Mouse (Mus musculus): ENCODE measurements at regions not wholly inside any gene's neighbourhood (a gene's known extent, or its start where the extent isn't known, plus 50 kb on each side); places are given as distances from the start of the nearest gene placed in this dataset.

- Histone ChIP-seq H3K4me3 (ENCODE audit: low read depth, low read length) (no peak overlapping the region), H3K9me3 (replicated peaks; ENCODE audit: control insufficient read depth, insufficient read depth, low read length, poor library complexity, severe bottlenecking) (no peaks in the 10 kb centered on the region), H3K36me3 (ENCODE audit: control insufficient read depth, insufficient read depth, low read length, poor library complexity, severe bottlenecking) (no peaks in the 10 kb centered on the region), H3K27ac (ENCODE audit: insufficient read depth, low read length) (no peak overlapping the region), H3K27me3 (ENCODE audit: control insufficient read depth, insufficient read depth, low read length, poor library complexity, severe bottlenecking) (no peaks in the 10 kb centered on the region), H3K4me1 (ENCODE audit: control insufficient read depth, insufficient read depth, low read length) (no peaks in the 10 kb centered on the region), H3K9ac (ENCODE audit: low read depth, poor library complexity, severe bottlenecking) (no peak overlapping the region)
- TF ChIP-seq EP300 (IDR thresholded peaks at IDR 0.05; ENCODE audit: insufficient read depth, low read depth, low read length) (no peak), CTCF (IDR thresholded peaks at IDR 0.05; ENCODE audit: low read depth, low read length) (no peak), POLR2A (IDR thresholded peaks at IDR 0.05; ENCODE audit: insufficient read depth, low read length) (no peak)
These were observed 183.8 kb upstream of the Ntf3 start for GRCm38 (mm10) chr6:126350476-126350875.

- Histone ChIP-seq H3K9ac (ENCODE audit: low read depth, poor library complexity, severe bottlenecking) (no peak overlapping the region), H3K4me1 (ENCODE audit: control insufficient read depth, insufficient read depth, low read length) (no peaks in the 10 kb centered on the region), H3K27me3 (ENCODE audit: control insufficient read depth, insufficient read depth, low read length, poor library complexity, severe bottlenecking) (no peaks in the 10 kb centered on the region), H3K27ac (ENCODE audit: insufficient read depth, low read length) (no peak overlapping the region), H3K9me3 (replicated peaks; ENCODE audit: control insufficient read depth, insufficient read depth, low read length, poor library complexity, severe bottlenecking) (no peaks in the 10 kb centered on the region), H3K36me3 (ENCODE audit: control insufficient read depth, insufficient read depth, low read length, poor library complexity, severe bottlenecking) (no peaks in the 10 kb centered on the region), H3K4me3 (ENCODE audit: low read depth, low read length) (no peak overlapping the region)
- no peak for TF ChIP-seq CTCF (IDR thresholded peaks at IDR 0.05; ENCODE audit: low read depth, low read length)
- no peak for TF ChIP-seq EP300 (IDR thresholded peaks at IDR 0.05; ENCODE audit: insufficient read depth, low read depth, low read length)
- TF ChIP-seq POLR2A (IDR thresholded peaks at IDR 0.05; ENCODE audit: insufficient read depth, low read length): no peak
These were observed 183.2 kb upstream of the Ntf3 start for GRCm38 (mm10) chr6:126349905-126350304.

- no peaks in the 10 kb centered on the region for H3K4me1 ChIP-seq (ENCODE audit: control insufficient read depth, insufficient read depth, low read length)
- no peak overlapping the region for H3K4me3 ChIP-seq (ENCODE audit: low read depth, low read length)
- H3K27ac ChIP-seq (ENCODE audit: insufficient read depth, low read length): no peak overlapping the region
- no peaks in the 10 kb centered on the region for H3K36me3 ChIP-seq (ENCODE audit: control insufficient read depth, insufficient read depth, low read length, poor library complexity, severe bottlenecking)
- TF ChIP-seq POLR2A (IDR thresholded peaks at IDR 0.05; ENCODE audit: insufficient read depth, low read length) (no peak), CTCF (IDR thresholded peaks at IDR 0.05; ENCODE audit: low read depth, low read length) (no peak), EP300 (IDR thresholded peaks at IDR 0.05; ENCODE audit: insufficient read depth, low read depth, low read length) (no peak)
- no peaks in the 10 kb centered on the region for H3K27me3 ChIP-seq (ENCODE audit: control insufficient read depth, insufficient read depth, low read length, poor library complexity, severe bottlenecking)
- no peak overlapping the region for H3K9ac ChIP-seq (ENCODE audit: low read depth, poor library complexity, severe bottlenecking)
- peaks cover 2% of the 10 kb centered on the region; the same call in 1 of the 2 replicates for H3K9me3 ChIP-seq (replicated peaks; ENCODE audit: control insufficient read depth, insufficient read depth, low read length, poor library complexity, severe bottlenecking)
These were observed 178.5 kb upstream of the Ntf3 start for GRCm38 (mm10) chr6:126345221-126345620.

- Histone ChIP-seq H3K36me3 (ENCODE audit: control insufficient read depth, insufficient read depth, low read length, poor library complexity, severe bottlenecking) (no peaks in the 10 kb centered on the region), H3K27ac (ENCODE audit: insufficient read depth, low read length) (no peak overlapping the region), H3K9me3 (replicated peaks; ENCODE audit: control insufficient read depth, insufficient read depth, low read length, poor library complexity, severe bottlenecking) (peaks cover 2% of the 10 kb centered on the region; the same call in 1 of the 2 replicates), H3K9ac (ENCODE audit: low read depth, poor library complexity, severe bottlenecking) (no peak overlapping the region), H3K27me3 (ENCODE audit: control insufficient read depth, insufficient read depth, low read length, poor library complexity, severe bottlenecking) (no peaks in the 10 kb centered on the region), H3K4me1 (ENCODE audit: control insufficient read depth, insufficient read depth, low read length) (no peaks in the 10 kb centered on the region), H3K4me3 (ENCODE audit: low read depth, low read length) (no peak overlapping the region)
- TF ChIP-seq POLR2A (IDR thresholded peaks at IDR 0.05; ENCODE audit: insufficient read depth, low read length) (no peak), EP300 (IDR thresholded peaks at IDR 0.05; ENCODE audit: insufficient read depth, low read depth, low read length) (no peak), CTCF (IDR thresholded peaks at IDR 0.05; ENCODE audit: low read depth, low read length) (no peak)
These were observed 173.4 kb upstream of the Ntf3 start for GRCm38 (mm10) chr6:126340098-126340610.

GRCm38 (mm10) chr6:126337711-126338110 is 171.0 kb upstream of the Ntf3 start:
- no peak overlapping the region for H3K27ac ChIP-seq (ENCODE audit: insufficient read depth, low read length)
- peaks cover 2% of the 10 kb centered on the region; the same call in 1 of the 2 replicates for H3K9me3 ChIP-seq (replicated peaks; ENCODE audit: control insufficient read depth, insufficient read depth, low read length, poor library complexity, severe bottlenecking)
- H3K36me3 ChIP-seq (ENCODE audit: control insufficient read depth, insufficient read depth, low read length, poor library complexity, severe bottlenecking): no peaks in the 10 kb centered on the region
- no peaks in the 10 kb centered on the region for H3K27me3 ChIP-seq (ENCODE audit: control insufficient read depth, insufficient read depth, low read length, poor library complexity, severe bottlenecking)
- no peak overlapping the region for H3K4me3 ChIP-seq (ENCODE audit: low read depth, low read length)
- H3K4me1 ChIP-seq (ENCODE audit: control insufficient read depth, insufficient read depth, low read length): no peaks in the 10 kb centered on the region
- H3K9ac ChIP-seq (ENCODE audit: low read depth, poor library complexity, severe bottlenecking): no peak overlapping the region
- TF ChIP-seq EP300 (IDR thresholded peaks at IDR 0.05; ENCODE audit: insufficient read depth, low read depth, low read length) (no peak), POLR2A (IDR thresholded peaks at IDR 0.05; ENCODE audit: insufficient read depth, low read length) (no peak), CTCF (IDR thresholded peaks at IDR 0.05; ENCODE audit: low read depth, low read length) (no peak)

GRCm38 (mm10) chr6:126334258-126334657 is 167.5 kb upstream of the Ntf3 start:
- no peak overlapping the region for H3K27ac ChIP-seq (ENCODE audit: insufficient read depth, low read length)
- H3K4me3 ChIP-seq (ENCODE audit: low read depth, low read length): no peak overlapping the region
- no peak for TF ChIP-seq POLR2A (IDR thresholded peaks at IDR 0.05; ENCODE audit: insufficient read depth, low read length)
- no peak for TF ChIP-seq EP300 (IDR thresholded peaks at IDR 0.05; ENCODE audit: insufficient read depth, low read depth, low read length)
- TF ChIP-seq CTCF (IDR thresholded peaks at IDR 0.05; ENCODE audit: low read depth, low read length): no peak
- H3K9me3 ChIP-seq (replicated peaks; ENCODE audit: control insufficient read depth, insufficient read depth, low read length, poor library complexity, severe bottlenecking): no peaks in the 10 kb centered on the region; the same call in 1 of the 2 replicates
- no peaks in the 10 kb centered on the region; the same call in 1 of the 2 replicates for H3K27me3 ChIP-seq (ENCODE audit: control insufficient read depth, insufficient read depth, low read length, poor library complexity, severe bottlenecking)
- H3K36me3 ChIP-seq (ENCODE audit: control insufficient read depth, insufficient read depth, low read length, poor library complexity, severe bottlenecking): no peaks in the 10 kb centered on the region
- no peak overlapping the region for H3K9ac ChIP-seq (ENCODE audit: low read depth, poor library complexity, severe bottlenecking)
- no peaks in the 10 kb centered on the region for H3K4me1 ChIP-seq (ENCODE audit: control insufficient read depth, insufficient read depth, low read length)

Measured in ES-Bruce4 (cell line).